Mouse (Mus musculus) hindbrain, embryonic 14.5 days (tissue): ENCODE data around the gene Lrrfip1. TPM values are rescaled to one million over a fixed set of nuclear protein-coding genes. Genes with fewer than 3 reads are reported as not detected.

Experiments used
- ATAC-seq: fragments of 200-750 bp; cut with Nextera tagmentation; 2 replicates; pipeline ENCODE4 v1.8.0; 2017; ENCODE audit warnings: moderate number of reproducible peaks, mild to moderate bottlenecking, moderate TSS enrichment, moderate library complexity; ENCODE audit not compliant: low FRiP score
- DNase-seq: peaks from one replicate; pipeline ENCODE4 v3.0.0-alpha.2; 2015; ENCODE audit warnings: low spot score
- H3K27ac ChIP-seq: fragments of 300-500 bp; sonication (generic); 2 replicates; pipeline ENCODE4 v1.5.1; 2014; ENCODE audit warnings: mild to moderate bottlenecking, moderate library complexity
- H3K27me3 ChIP-seq: fragments of 300-500 bp; sonication (generic); 2 replicates; pipeline ENCODE4 v1.6.1; 2014; ENCODE audit warnings: mild to moderate bottlenecking, low read length, mixed read lengths; ENCODE audit not compliant: control insufficient read depth, insufficient read depth
- H3K36me3 ChIP-seq: fragments of 300-500 bp; sonication (generic); replicated peaks from 2 replicates; pipeline ENCODE4 v1.6.1; 2014; ENCODE audit not compliant: control insufficient read depth, insufficient read depth
- H3K4me1 ChIP-seq: fragments of 300-500 bp; sonication (generic); replicated peaks from 2 replicates; pipeline ENCODE4 v1.6.1; 2014; ENCODE audit warnings: antibody characterized with exemption, low read length, mixed read lengths; ENCODE audit not compliant: control insufficient read depth, insufficient read depth
- H3K4me2 ChIP-seq: fragments of 300-500 bp; sonication (generic); replicated peaks from 2 replicates; pipeline ENCODE4 v1.6.1; 2014; ENCODE audit warnings: mild to moderate bottlenecking, moderate library complexity
- H3K4me3 ChIP-seq: fragments of 300-500 bp; sonication (generic); replicated peaks from 2 replicates; pipeline ENCODE4 v1.5.1; 2014; ENCODE audit warnings: mild to moderate bottlenecking, low read length
- H3K9ac ChIP-seq: fragments of 300-500 bp; sonication (generic); 2 replicates; pipeline ENCODE4 v1.6.1; 2014
- H3K9me3 ChIP-seq: fragments of 300-500 bp; sonication (generic); 2 replicates; pipeline ENCODE4 v1.6.1; 2016; ENCODE audit warnings: low read length; ENCODE audit not compliant: control insufficient read depth
- WGBS: fragments of 180-500 bp; shearing (Covaris S2); extraction: QIAGEN DNeasy Blood & Tissue Kit; methylation state at CpG from one replicate; pipeline ENCODE4 v1.1.7; 2014; 5-methylcytosine and 5-hydroxymethylcytosine counted together
- polyA plus RNA-seq: library from polyadenylated mRNA; unstranded; fragments of >200 nt; fragmentation: Nextera tagmentation; extraction: Ambion mirVana; gene quantifications from 2 replicates; pipeline ENCODE4 v1.2.1, GENCODE M21; 2014

Gene Lrrfip1
- polyA plus RNA-seq, 1 experiment from 2014 or later, result 39.5 TPM

DNA sequence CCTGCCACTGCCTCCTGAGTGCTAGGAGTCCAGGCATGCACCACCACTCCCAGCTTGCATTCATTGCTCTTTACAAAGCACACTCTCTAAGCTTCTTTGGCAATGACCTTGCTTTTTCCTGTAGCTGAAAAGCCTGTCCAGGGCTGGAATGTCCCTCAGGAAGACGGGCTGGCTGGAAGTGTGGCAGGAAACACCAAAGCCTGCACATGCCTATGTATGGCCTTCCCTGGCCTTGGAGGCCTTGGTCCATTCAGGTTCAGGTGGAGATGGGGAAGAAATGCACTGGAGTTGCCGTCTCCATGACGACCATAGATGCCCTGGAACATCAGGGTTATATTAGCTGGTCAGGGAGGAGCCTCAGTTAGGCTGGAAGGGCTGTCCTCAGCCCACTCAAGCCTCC lies 15.3 kb downstream of the Lrrfip1 start:
- H3K4me3 ChIP-seq, result no peak overlapping the region
- H3K27me3 ChIP-seq, result no peaks in the 10 kb centered on the region
- H3K9ac ChIP-seq, result no peak overlapping the region
- no peaks in the 10 kb centered on the region for H3K9me3 ChIP-seq
- H3K27ac ChIP-seq, result no peak overlapping the region
- no peaks in the 10 kb centered on the region for H3K36me3 ChIP-seq
- H3K4me2 ChIP-seq, result no peak overlapping the region
- DNase-seq (no peak), ATAC-seq (no peak)
- 84% methylated on average over 3 of the region's 3 CpGs for WGBS
- H3K4me1 ChIP-seq, result 0 out of 2 replicates have a peak, but pooled peaks cover 5% of the 10 kb centered on the region

DNA sequence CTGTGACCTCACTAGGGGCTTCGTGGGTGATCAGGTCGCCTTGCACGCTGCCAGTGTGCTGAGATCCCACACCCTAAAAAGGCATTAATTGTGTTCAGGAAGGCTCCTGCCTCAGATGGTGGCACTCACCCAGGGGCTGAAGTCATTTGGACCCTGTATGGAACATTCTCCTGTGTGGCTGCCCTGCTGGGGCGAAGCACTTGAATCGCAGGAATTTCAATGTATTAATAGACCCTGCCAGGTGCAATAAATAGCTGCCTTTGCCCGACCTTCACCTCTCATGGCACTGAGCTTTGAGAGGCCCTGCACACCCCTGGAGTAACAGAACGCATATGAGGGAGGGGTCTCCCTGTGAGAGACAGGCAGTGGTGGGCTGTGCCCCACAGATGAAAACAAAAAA lies 17.0 kb downstream of the Lrrfip1 start:
- no peaks in the 10 kb centered on the region for H3K36me3 ChIP-seq
- no peaks in the 10 kb centered on the region for H3K27me3 ChIP-seq
- H3K9ac ChIP-seq, result no peak overlapping the region
- DNase-seq (no peak), ATAC-seq (no peak)
- 64% methylated on average over 7 of the region's 7 CpGs for WGBS
- 0 out of 2 replicates have a peak, but pooled peaks cover 5% of the 10 kb centered on the region for H3K4me1 ChIP-seq
- no peak overlapping the region for H3K4me2 ChIP-seq
- H3K27ac ChIP-seq, result no peak overlapping the region
- H3K9me3 ChIP-seq, result no peaks in the 10 kb centered on the region
- no peak overlapping the region for H3K4me3 ChIP-seq

DNA sequence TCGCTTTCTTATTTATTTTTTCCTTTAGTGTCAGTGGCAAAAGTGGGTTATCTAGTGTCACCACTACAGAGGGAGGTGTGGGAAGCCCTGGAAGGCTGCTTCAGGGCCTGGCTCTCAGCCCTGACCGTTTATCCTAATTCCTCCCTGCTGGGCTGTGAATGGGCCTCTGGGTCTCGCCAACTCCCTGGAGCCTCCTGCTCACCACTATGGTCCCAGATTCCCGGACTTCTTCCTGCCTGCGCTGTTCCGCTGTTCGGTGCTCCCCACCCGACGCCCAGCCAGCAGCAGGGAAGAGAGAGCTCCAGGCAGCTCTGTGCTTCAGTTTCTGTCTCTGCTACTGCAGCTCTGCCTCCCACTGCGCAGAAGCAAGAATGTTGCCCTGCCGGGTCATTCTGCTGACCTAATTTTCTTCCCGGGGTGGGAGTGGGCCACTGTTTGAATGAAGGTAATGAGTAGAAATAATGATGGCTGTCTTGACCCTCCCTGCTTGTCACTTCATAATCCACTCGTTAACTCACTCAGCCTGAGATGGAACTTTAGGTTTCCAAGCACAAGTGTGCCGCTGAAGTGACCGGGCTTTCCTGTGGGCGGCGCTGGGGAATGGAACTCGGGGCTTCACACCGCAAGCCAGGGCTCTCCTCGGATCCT lies 18.7 kb downstream of the Lrrfip1 start:
- Histone ChIP-seq H3K27ac (no peak overlapping the region), H3K4me3 (no peak overlapping the region), H3K9ac (0 out of 2 replicates have a peak overlapping the region, but pooled peaks have one; percentile 2), H3K9me3 (no peaks in the 10 kb centered on the region), H3K4me1 (0 out of 2 replicates have a peak, but pooled peaks cover 5% of the 10 kb centered on the region), H3K36me3 (no peaks in the 10 kb centered on the region), H3K4me2 (peak overlapping the region; percentile 28; the same call in 1 of the 2 replicates), H3K27me3 (no peaks in the 10 kb centered on the region)
- DNase-seq, result no peak
- ATAC-seq, result no peak
- 20% methylated on average over 20 of the region's 20 CpGs for WGBS

DNA sequence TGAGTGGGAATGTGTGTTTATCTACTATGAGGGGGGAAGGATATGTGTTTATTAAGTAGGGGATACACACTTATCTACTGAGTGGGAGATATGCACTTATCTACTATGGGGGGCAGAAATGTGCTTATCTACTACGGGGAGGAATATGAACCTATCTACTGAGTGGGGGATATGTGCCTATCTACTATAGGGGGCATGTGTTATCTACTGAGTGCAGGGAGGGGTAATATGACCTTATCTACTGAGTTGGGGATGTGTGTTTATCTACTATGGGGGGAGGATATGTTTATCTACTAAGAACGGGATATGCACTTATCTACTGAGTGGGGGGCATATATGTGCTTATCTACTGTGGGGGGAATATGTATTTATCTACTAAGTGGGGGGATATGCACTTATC lies 20.8 kb downstream of the Lrrfip1 start:
- no peak overlapping the region for H3K9ac ChIP-seq
- no peak for DNase-seq
- H3K4me1 ChIP-seq, result 0 out of 2 replicates have a peak, but pooled peaks cover 5% of the 10 kb centered on the region
- no peak overlapping the region for H3K4me2 ChIP-seq
- H3K9me3 ChIP-seq, result no peaks in the 10 kb centered on the region
- H3K4me3 ChIP-seq, result no peak overlapping the region
- ATAC-seq, result no peak
- no peak overlapping the region for H3K27ac ChIP-seq
- 89% methylated on average over 2 of the region's 2 CpGs for WGBS
- H3K36me3 ChIP-seq, result no peaks in the 10 kb centered on the region
- no peaks in the 10 kb centered on the region for H3K27me3 ChIP-seq

DNA sequence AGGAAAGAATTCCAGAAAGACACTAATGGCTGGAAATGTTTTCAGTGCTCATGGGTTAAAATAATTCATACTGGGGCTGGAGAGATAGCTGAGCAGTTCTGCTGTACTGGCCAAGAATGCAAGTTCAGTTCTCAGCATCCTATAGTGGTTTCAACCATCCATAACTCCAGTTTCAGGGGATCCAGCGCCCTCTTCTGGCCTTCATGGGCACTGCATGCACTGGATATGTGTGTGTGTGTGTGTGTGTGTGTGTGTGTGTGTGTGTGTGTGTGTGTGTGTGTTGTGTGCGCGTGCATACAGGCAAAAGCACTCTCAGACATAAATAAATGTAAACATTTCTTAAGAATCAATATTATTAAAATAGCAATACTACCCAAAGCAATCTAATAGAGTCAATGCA lies 22.8 kb downstream of the Lrrfip1 start:
- DNase-seq (no peak), ATAC-seq (no peak)
- Histone ChIP-seq H3K36me3 (no peaks in the 10 kb centered on the region), H3K9me3 (peaks cover 1% of the 10 kb centered on the region; the same call in 1 of the 2 replicates), H3K9ac (no peak overlapping the region), H3K4me2 (no peak overlapping the region), H3K4me3 (no peak overlapping the region), H3K27me3 (no peaks in the 10 kb centered on the region), H3K4me1 (0 out of 2 replicates have a peak, but pooled peaks cover 5% of the 10 kb centered on the region), H3K27ac (no peak overlapping the region)
- WGBS, result 58% methylated on average over 3 of the region's 3 CpGs

DNA sequence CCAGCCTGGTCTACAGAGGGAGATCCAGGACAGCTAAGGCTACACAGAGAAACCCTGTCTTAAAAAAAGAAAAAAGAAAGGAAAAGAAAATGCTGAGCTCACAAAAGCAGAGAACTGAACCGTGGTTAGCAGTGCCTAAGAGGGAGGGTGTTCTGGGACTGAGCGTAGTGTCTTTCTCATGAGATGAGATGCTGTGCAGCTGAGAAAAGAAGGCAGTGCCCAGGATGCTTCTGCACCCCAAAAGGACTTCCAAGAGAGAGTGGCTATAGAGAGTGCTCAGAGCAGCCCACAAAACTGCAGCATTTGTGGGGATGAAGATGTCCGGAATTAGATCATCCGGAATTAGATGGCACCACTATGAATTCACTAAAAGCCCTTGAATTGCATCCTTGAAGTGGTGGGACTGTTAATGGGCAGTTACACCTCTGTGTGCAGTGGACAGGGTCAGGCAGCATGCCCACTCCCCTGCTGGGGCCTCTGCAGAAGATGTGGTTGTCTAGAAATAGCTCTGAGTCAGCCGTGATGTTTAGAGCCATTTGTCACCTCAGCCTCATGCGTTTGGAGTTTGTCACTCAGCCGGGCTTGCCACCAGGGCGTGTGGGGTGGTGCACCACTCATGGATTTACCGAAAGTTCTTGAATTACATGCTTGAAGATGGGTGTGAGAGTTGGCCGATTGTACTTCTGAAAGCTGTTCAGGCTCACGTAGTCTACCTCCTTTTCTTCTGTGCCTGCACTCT lies 23.8 kb downstream of the Lrrfip1 start:
- WGBS, result 83% methylated on average over 11 of the region's 11 CpGs
- no peak overlapping the region for H3K4me2 ChIP-seq
- peaks cover 9% of the 10 kb centered on the region; the same call in 1 of the 2 replicates for H3K9me3 ChIP-seq
- no peaks in the 10 kb centered on the region for H3K36me3 ChIP-seq
- H3K27me3 ChIP-seq, result no peaks in the 10 kb centered on the region
- H3K4me1 ChIP-seq, result 0 out of 2 replicates have a peak, but pooled peaks cover 3% of the 10 kb centered on the region
- H3K9ac ChIP-seq, result no peak overlapping the region
- ATAC-seq (no peak), DNase-seq (no peak)
- H3K27ac ChIP-seq, result no peak overlapping the region
- no peak overlapping the region for H3K4me3 ChIP-seq

DNA sequence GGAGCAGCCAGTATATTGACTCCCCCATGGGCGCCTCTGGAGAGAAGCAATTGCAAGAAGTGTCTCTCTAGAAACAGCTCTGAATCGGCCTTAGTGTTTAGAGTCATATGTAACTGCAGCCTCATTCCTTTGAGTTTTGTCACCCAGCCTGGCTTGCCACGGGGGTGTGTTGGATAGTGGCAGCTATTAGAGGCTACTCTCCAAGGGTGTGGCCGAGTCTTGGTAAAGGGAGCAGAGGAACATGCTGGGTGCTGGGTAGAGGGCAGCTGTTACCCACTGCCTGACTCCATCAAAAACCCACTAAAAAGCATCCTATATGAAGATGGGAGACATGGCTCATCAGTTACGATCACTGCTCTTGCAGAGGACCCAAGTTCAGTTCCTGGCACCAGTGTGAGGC lies 24.7 kb downstream of the Lrrfip1 start:
- Histone ChIP-seq H3K27ac (no peak overlapping the region), H3K9me3 (peaks cover 9% of the 10 kb centered on the region; the same call in 1 of the 2 replicates), H3K27me3 (no peaks in the 10 kb centered on the region), H3K4me1 (no peaks in the 10 kb centered on the region), H3K9ac (no peak overlapping the region), H3K4me2 (no peak overlapping the region), H3K36me3 (no peaks in the 10 kb centered on the region), H3K4me3 (no peak overlapping the region)
- 91% methylated on average over 5 of the region's 5 CpGs for WGBS
- ATAC-seq (no peak), DNase-seq (no peak)

DNA sequence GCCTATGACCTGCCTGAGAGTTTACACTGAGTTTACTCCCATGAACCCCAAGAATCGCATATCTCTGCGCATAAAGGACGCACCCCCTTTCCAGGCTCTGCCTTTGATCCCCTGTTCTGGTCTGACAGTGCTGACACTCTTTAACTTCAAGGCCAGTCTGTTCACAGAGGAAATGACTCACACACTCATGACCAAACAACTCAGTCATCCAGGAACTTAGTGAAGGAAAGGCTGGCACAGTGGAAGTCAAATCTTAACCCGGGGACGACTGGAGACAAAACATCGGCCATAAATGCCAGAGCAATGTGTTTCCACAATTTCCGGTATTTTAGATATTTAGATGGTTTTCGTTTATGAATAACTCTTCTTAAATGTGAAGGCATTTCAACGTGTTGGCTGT lies 25.4 kb downstream of the Lrrfip1 start:
- H3K9me3 ChIP-seq, result peaks cover 9% of the 10 kb centered on the region; the same call in 1 of the 2 replicates
- no peak overlapping the region for H3K4me3 ChIP-seq
- H3K9ac ChIP-seq, result no peak overlapping the region
- H3K4me1 ChIP-seq, result no peaks in the 10 kb centered on the region
- no peak overlapping the region for H3K27ac ChIP-seq
- H3K4me2 ChIP-seq, result no peak overlapping the region
- no peaks in the 10 kb centered on the region for H3K27me3 ChIP-seq
- no peak for DNase-seq
- ATAC-seq, result no peak
- H3K36me3 ChIP-seq, result no peaks in the 10 kb centered on the region
- 87% methylated on average over 9 of the region's 9 CpGs for WGBS

DNA sequence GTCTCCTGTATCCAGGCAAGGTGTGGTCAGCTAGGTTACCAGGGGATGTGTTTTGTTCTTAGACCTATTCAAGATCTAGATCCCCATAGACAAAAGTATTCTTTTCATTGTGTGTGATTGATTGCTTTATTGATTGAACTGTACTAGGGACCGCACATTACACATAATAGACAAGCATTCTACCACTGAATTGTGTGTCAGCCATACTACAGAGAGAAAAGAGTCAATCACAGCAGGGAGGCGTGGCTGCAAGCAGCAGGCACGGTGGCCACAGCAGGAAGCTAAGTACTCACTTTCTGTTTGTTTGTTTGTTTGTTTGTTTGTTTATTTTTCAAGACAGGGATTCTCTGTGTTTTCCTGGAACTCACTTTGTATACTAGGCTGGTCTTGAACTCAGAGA lies 25.9 kb downstream of the Lrrfip1 start:
- Histone ChIP-seq H3K4me1 (no peaks in the 10 kb centered on the region), H3K27ac (no peak overlapping the region), H3K27me3 (no peaks in the 10 kb centered on the region), H3K4me3 (no peak overlapping the region), H3K4me2 (no peak overlapping the region), H3K9ac (no peak overlapping the region), H3K9me3 (peaks cover 9% of the 10 kb centered on the region; the same call in 1 of the 2 replicates), H3K36me3 (no peaks in the 10 kb centered on the region)
- no peak for ATAC-seq
- 54% methylated on average over 3 of the region's 3 CpGs for WGBS
- no peak for DNase-seq
